Comparison of ENCODE assay signal across 10 mouse cellular contexts in genomic region chr5:23845141-23845540, GRCm38 (mm10). TPM values are rescaled to one million over a fixed set of nuclear protein-coding genes. Genes with fewer than 3 reads are reported as not detected.
DNase-seq lines count a peak whose midpoint lies in the region; ATAC-seq and TF ChIP-seq lines count a peak whose summit lies in the region.
"Had no signal": no experiment of that assay in that cellular context is flagged by ENCODE, and none has a peak within 500 bp of the region (broad histone marks: within the 10 kb centered on the region; RNA-seq: fewer than 3 reads in every experiment).

No protein-coding gene starts in this region.

- H3K36me3 ChIP-seq in heart, embryonic 13.5 days, result peaks cover 10% of the 10 kb centered on the region
- no peaks in the 10 kb centered on the region for H3K36me3 ChIP-seq in lung, postnatal 0 days (ENCODE audit: insufficient read depth, low read length)
- no peaks in the 10 kb centered on the region for H3K36me3 ChIP-seq in hindbrain, postnatal 0 days (ENCODE audit: insufficient read depth, low read length)
- peaks cover 6% of the 10 kb centered on the region; the same call in 1 of the 2 replicates for H3K36me3 ChIP-seq in neural tube, embryonic 13.5 days

- no peak for TF ChIP-seq EP300 in lung, postnatal 0 days (IDR thresholded peaks at IDR 0.05)

- peak overlapping the region; percentile 89 for H3K4me2 ChIP-seq in heart, embryonic 13.5 days
- H3K4me2 ChIP-seq in lung, postnatal 0 days (replicated peaks; ENCODE audit: low read depth, low read length), result no peak overlapping the region
- H3K4me2 ChIP-seq in hindbrain, postnatal 0 days (ENCODE audit: low read depth, low read length), result peak overlapping the region; percentile 79
- H3K4me2 ChIP-seq in neural tube, embryonic 13.5 days, result peak overlapping the region; percentile 69

- H3K4me3 ChIP-seq in heart, embryonic 13.5 days, result no peak overlapping the region
- H3K4me3 ChIP-seq in lung, postnatal 0 days (ENCODE audit: low read depth, low read length), result no peak overlapping the region
- no peak overlapping the region for H3K4me3 ChIP-seq in hindbrain, postnatal 0 days (ENCODE audit: low read length)
- H3K4me3 ChIP-seq in neural tube, embryonic 13.5 days, result 0 out of 2 replicates have a peak overlapping the region, but pooled peaks have one; percentile 62

- ATAC-seq in heart, embryonic 13.5 days (ENCODE audit: extremely low read depth, insufficient number of reproducible peaks, low FRiP score, low TSS enrichment), result no peak
- ATAC-seq in lung, postnatal 0 days, result no peak
- no peak for ATAC-seq in hindbrain, postnatal 0 days
- no peak for ATAC-seq in neural tube, embryonic 13.5 days (ENCODE audit: low read depth)

- WGBS in heart, embryonic 13.5 days, result 86% methylated on average over 3 of the region's 3 CpGs
- WGBS in lung, postnatal 0 days, result 88% methylated on average over 3 of the region's 3 CpGs
- 72% methylated on average over 3 of the region's 3 CpGs for WGBS in hindbrain, postnatal 0 days
- WGBS in neural tube, embryonic 13.5 days, result 83% methylated on average over 3 of the region's 3 CpGs

- no peak for DNase-seq in heart, adult 9 months (ENCODE audit: low spot score in 2 of 2)
- no peak for DNase-seq in lung, postnatal 0 days (ENCODE audit: low spot score)
- no peak for DNase-seq in lung, postnatal 36 days
- no peak for DNase-seq in hindbrain, postnatal 0 days (ENCODE audit: low spot score)
- DNase-seq in adrenal gland, adult 18-20 months (ENCODE audit: low spot score in 2 of 2), result no peak
- no peak for DNase-seq in adrenal gland, postnatal 10 days
- DNase-seq: retina, postnatal 1 day had no signal

- no peak overlapping the region for H3K9ac ChIP-seq in heart, embryonic 13.5 days
- no peak overlapping the region for H3K9ac ChIP-seq in lung, postnatal 0 days (replicated peaks; ENCODE audit: low read depth)
- H3K9ac ChIP-seq in hindbrain, postnatal 0 days (replicated peaks; ENCODE audit: low read length), result no peak overlapping the region
- H3K9ac ChIP-seq in neural tube, embryonic 13.5 days, result no peak overlapping the region

- H3K9me3 ChIP-seq in heart, embryonic 13.5 days, result no peaks in the 10 kb centered on the region
- no peaks in the 10 kb centered on the region for H3K9me3 ChIP-seq in lung, postnatal 0 days (ENCODE audit: low read length)
- H3K9me3 ChIP-seq in hindbrain, postnatal 0 days (ENCODE audit: low read length), result no peaks in the 10 kb centered on the region
- H3K9me3 ChIP-seq in neural tube, embryonic 13.5 days, result no peaks in the 10 kb centered on the region
- H3K9me3 ChIP-seq: megakaryocyte, embryonic 14.5 days had no signal

- H3K27ac ChIP-seq in heart, embryonic 13.5 days (replicated peaks), result peak overlapping the region; percentile 92; the same call in 1 of the 2 replicates
- peak overlapping the region; percentile 89 for H3K27ac ChIP-seq in lung, postnatal 0 days (ENCODE audit: low read length)
- no peak overlapping the region; the same call in 1 of the 2 replicates for H3K27ac ChIP-seq in hindbrain, postnatal 0 days
- H3K27ac ChIP-seq in neural tube, embryonic 13.5 days (replicated peaks), result 0 out of 2 replicates have a peak overlapping the region, but pooled peaks have one; percentile 87

- no peak for TF ChIP-seq CTCF in lung, postnatal 0 days (IDR thresholded peaks at IDR 0.05)
- TF ChIP-seq CTCF in hindbrain, postnatal 0 days (IDR thresholded peaks at IDR 0.05; ENCODE audit: low read depth), result no peak

- no peaks in the 10 kb centered on the region for H3K27me3 ChIP-seq in heart, embryonic 13.5 days (replicated peaks)
- H3K27me3 ChIP-seq in lung, postnatal 0 days (replicated peaks; ENCODE audit: insufficient read depth, low read length), result no peaks in the 10 kb centered on the region
- H3K27me3 ChIP-seq in hindbrain, postnatal 0 days (ENCODE audit: insufficient read depth, low read length), result no peaks in the 10 kb centered on the region
- no peaks in the 10 kb centered on the region for H3K27me3 ChIP-seq in neural tube, embryonic 13.5 days
- H3K27me3 ChIP-seq: megakaryocyte, embryonic 14.5 days had no signal

- peaks cover 21% of the 10 kb centered on the region for H3K4me1 ChIP-seq in heart, embryonic 13.5 days
- H3K4me1 ChIP-seq in lung, postnatal 0 days (ENCODE audit: insufficient read depth, low read depth, low read length), result peaks cover 7% of the 10 kb centered on the region; the same call in 1 of the 2 replicates
- H3K4me1 ChIP-seq in hindbrain, postnatal 0 days (ENCODE audit: insufficient read depth, low read length), result peaks cover 5% of the 10 kb centered on the region; the same call in 1 of the 2 replicates
- peaks cover 27% of the 10 kb centered on the region for H3K4me1 ChIP-seq in neural tube, embryonic 13.5 days (replicated peaks)

RNA-seq across cellular contexts. Expression of gene Tomm7, which starts 1.2 kb away (rescaled TPM):
- polyA plus RNA-seq in heart, embryonic 13.5 days (2015; fragmentation: Nextera tagmentation; extraction: Ambion mirVana), result 92.0 and 100 TPM in 2 replicates
- 96.7 and 102 TPM in 2 replicates for polyA plus RNA-seq in lung, postnatal 0 days (2015; fragmentation: Nextera tagmentation; extraction: Ambion mirVana)
- 7.5 and 10.1 TPM in 2 replicates for total RNA-seq in hindbrain, postnatal 0 days (2014; rRNA removed)
- 92.2 and 101 TPM in 2 replicates for polyA plus RNA-seq in hindbrain, postnatal 0 days (2015; fragmentation: Nextera tagmentation; extraction: Ambion mirVana)
- polyA plus RNA-seq in neural tube, embryonic 13.5 days (2015; fragmentation: Nextera tagmentation; extraction: Ambion mirVana), result 82.3 and 98.8 TPM in 2 replicates
- 100 to 1,000 TPM; 119 to 133 TPM for total RNA-seq in adrenal gland, adult 18-20 months (2021)
- total RNA-seq in adrenal gland, postnatal 10 days (2021), result 100 to 1,000 TPM; 117 TPM

RNA-seq across cellular contexts. Expression of gene Rint1, which starts 57.6 kb away (rescaled TPM):
- 26.1 and 27.6 TPM in 2 replicates for polyA plus RNA-seq in heart, embryonic 13.5 days (2015; fragmentation: Nextera tagmentation; extraction: Ambion mirVana)
- polyA plus RNA-seq in lung, postnatal 0 days (2015; fragmentation: Nextera tagmentation; extraction: Ambion mirVana), result 19.7 and 21.3 TPM in 2 replicates
- 22.6 and 26.5 TPM in 2 replicates for total RNA-seq in hindbrain, postnatal 0 days (2014; rRNA removed)
- polyA plus RNA-seq in hindbrain, postnatal 0 days (2015; fragmentation: Nextera tagmentation; extraction: Ambion mirVana), result 24.0 and 26.4 TPM in 2 replicates
- 33.8 and 37.9 TPM in 2 replicates for polyA plus RNA-seq in neural tube, embryonic 13.5 days (2015; fragmentation: Nextera tagmentation; extraction: Ambion mirVana)
- 10 to 100 TPM; 15.9 to 18.8 TPM for total RNA-seq in adrenal gland, adult 18-20 months (2021)
- 10 to 100 TPM; 17.7 to 23.8 TPM for total RNA-seq in adrenal gland, postnatal 10 days (2021)
